Mouse (Mus musculus) liver, adult 2 months (tissue): ENCODE measurements around the gene Oxtr.
A peak's percentile ranks its signal among the peaks of the same experiment; 100 is the strongest.

Experiments
- CTCF ChIP-seq: fragments of 200-500 bp; IDR thresholded peaks from 2 replicates; pipeline ENCODE4 v1.5.1; 2011; ENCODE audit warnings: low read depth, low read length, control low read depth
- POLR2A ChIP-seq: fragments of 200-500 bp; IDR thresholded peaks from 2 replicates; pipeline ENCODE4 v1.6.1; 2011; ENCODE audit warnings: low read length, control low read depth; ENCODE audit not compliant: insufficient read depth; ENCODE audit errors: extremely low read depth

DNA sequence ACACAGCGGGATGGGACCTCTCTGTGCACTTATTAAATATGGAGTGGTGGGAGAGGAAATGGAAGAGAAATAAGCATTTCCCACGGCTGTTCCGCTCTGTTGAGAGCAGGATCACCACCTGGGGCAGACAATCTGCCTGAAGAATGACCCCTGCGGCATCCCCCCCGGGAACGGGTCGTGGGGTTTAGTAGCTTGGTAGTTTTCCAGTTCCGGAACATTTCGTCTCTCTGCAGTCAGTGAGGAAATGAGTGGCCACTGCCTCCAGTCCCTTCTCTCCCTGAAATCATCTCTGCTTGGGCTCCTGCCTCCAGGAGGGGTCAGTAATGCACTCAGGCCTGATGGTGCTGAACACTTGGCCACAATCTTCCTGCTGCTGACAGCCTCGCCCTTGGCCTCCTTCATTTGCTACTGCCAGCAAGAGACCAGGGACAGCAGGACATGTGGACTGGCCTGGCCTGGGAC is 4.9 kb upstream of the Oxtr start:
- no peak for TF ChIP-seq POLR2A
- peak; percentile 49 for TF ChIP-seq CTCF
